Mouse (Mus musculus): ENCODE results near the gene Gm17324. TPM values are rescaled to one million over a fixed set of nuclear protein-coding genes. Genes with fewer than 3 reads are reported as not detected.

Gm17324 gene
- total RNA-seq, 2 experiments from 2014 or later = 0.66 TPM; not detected in 1

Small RNA genes within 50 kb of the gene (microRNA-seq; reads per million reads assigned to microRNA genes)
- gene Gm26377 = not detected

Other genes starting within 250 kb of the Gm17324 start
- gene Gsta1, start 218.1 kb downstream of the Gm17324 start, total RNA-seq (2021) = not detected
- not detected for gene Gm3776, start 191.7 kb downstream of the Gm17324 start, total RNA-seq (2021)
- not detected for gene Gm10639, start 158.9 kb downstream of the Gm17324 start, total RNA-seq (2021)
- gene Omt2a, start 134.0 kb downstream of the Gm17324 start, total RNA-seq (2021) = not detected
- gene Omt2b, start 121.2 kb downstream of the Gm17324 start, total RNA-seq (2021) = not detected
- gene Gsta2, start 93.0 kb downstream of the Gm17324 start, total RNA-seq (2021) = not detected
- 1 to 10 TPM in 1 of 2 experiments, under 1 TPM in 1; 0.85 to 3.4 TPM for gene Dppa5a, start 80.6 kb downstream of the Gm17324 start, total RNA-seq (2021)
- 1 to 10 TPM; 1.3 to 2.1 TPM for gene Ooep, start 70.1 kb downstream of the Gm17324 start, total RNA-seq (2021)
- gene Ddx43, start 53.0 kb downstream of the Gm17324 start, total RNA-seq (2021) = under 1 TPM in 1 of 2 experiments, not detected in 1; 0.20 TPM
- under 1 TPM; 0.48 to 0.62 TPM for gene Cgas, start 5.5 kb downstream of the Gm17324 start, total RNA-seq (2021)
- 10 to 100 TPM; 24.2 to 26.1 TPM for gene Mto1, start 578 bp downstream of the Gm17324 start, total RNA-seq (2021)
- gene Eef1a1, start 40.4 kb upstream of the Gm17324 start, total RNA-seq (2021) = 1,000 to 10,000 TPM; 5,205 to 5,346 TPM
- gene Slc17a5, start 139.3 kb upstream of the Gm17324 start, total RNA-seq (2021) = 10 to 100 TPM; 11.8 to 13.3 TPM
- gene Cd109, start 166.8 kb upstream of the Gm17324 start, total RNA-seq (2021) = 1 to 10 TPM; 1.4 to 1.8 TPM